Mouse (Mus musculus) common myeloid progenitor, adult 5-6 weeks (primary cell): ENCODE measurements at regions not wholly inside any gene's neighbourhood (a gene's known extent, or its start where the extent isn't known, plus 50 kb on each side); places are given as distances from the start of the nearest gene placed in this dataset.
A peak's percentile ranks its signal among the peaks of the same experiment; 100 is the strongest.

ENCODE experiments used
- ATAC-seq: replicated peaks from 2 replicates; pipeline ENCODE4 v1.8.0; 2016; ENCODE audit warnings: low read depth, mild to moderate bottlenecking, moderate TSS enrichment, inconsistent platforms; ENCODE audit not compliant: poor library complexity, severe bottlenecking

GRCm38 (mm10) chr9:30283080-30283770 lies 143.7 kb upstream of the Snx19 start:
- ATAC-seq, result no peak

GRCm38 (mm10) chr9:30283771-30284148 lies 143.1 kb upstream of the Snx19 start:
- no peak for ATAC-seq

DNA sequence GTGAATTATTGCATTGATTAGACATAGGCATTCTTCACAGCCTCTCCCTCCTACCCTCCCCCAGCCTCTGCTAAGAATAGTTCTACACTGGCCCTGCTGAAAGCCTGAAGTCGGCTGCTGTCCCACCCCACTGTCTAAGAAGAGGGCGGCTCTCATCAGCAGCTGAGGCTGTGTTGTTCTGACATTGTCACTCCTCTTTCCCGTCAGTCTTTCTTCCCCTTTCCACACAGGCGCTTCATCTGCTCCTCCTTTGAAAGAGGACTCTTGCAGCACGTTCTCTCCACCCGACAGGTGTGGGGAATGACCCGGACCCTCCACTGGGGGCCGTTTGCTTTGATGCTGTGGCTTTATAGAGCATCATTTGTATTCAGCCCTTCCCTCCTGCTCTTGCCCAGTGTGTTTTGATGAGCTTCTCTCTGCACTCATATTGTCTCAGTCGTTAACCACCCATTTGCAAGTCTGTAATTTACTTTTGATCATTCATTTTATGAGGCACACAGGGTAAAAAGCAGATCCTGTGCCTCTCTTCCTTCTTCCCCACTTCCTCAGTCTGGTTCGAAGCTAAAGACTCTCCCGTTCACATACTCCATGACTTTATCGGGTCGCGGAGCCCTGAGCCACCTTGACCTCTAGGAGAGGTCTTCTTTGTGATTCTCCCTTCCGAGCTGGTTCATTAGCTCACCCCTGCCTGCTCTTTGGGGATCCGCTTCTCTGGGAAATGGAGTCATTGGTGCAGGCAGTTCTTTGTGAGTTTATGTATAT lies 142.2 kb upstream of the Snx19 start:
- ATAC-seq, result no peak

GRCm38 (mm10) chr9:30285324-30285599 lies 141.6 kb upstream of the Snx19 start:
- no peak for ATAC-seq

GRCm38 (mm10) chr9:30299844-30300243 lies 127.1 kb upstream of the Snx19 start:
- no peak for ATAC-seq

- ATAC-seq, result no peak
These were observed 118.6 kb upstream of the Snx19 start for GRCm38 (mm10) chr9:30308281-30308680.

DNA sequence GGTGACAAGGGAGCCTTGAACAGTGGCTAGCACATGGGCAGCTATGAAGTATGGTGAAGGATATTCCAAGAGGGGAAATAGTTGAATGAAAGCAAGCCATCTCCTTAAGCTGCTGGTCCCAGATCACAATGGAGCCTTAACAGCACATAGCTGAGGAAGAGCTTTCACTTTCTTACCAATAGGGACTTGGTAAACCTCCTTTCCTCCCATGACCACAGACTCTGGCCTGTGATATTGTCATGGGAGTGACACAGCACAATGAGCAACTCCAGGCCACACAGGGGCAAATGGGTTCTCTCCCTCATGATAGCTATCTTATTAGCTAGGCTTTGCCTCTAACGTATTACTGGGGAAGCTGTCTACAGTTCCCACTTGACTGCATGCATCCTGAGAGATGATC lies 113.5 kb upstream of the Snx19 start:
- ATAC-seq, result 0 out of 2 replicates have a peak, but pooled peaks have one; percentile 18

- ATAC-seq, result no peak
These were observed 112.3 kb upstream of the Snx19 start for GRCm38 (mm10) chr9:30314355-30315171.

DNA sequence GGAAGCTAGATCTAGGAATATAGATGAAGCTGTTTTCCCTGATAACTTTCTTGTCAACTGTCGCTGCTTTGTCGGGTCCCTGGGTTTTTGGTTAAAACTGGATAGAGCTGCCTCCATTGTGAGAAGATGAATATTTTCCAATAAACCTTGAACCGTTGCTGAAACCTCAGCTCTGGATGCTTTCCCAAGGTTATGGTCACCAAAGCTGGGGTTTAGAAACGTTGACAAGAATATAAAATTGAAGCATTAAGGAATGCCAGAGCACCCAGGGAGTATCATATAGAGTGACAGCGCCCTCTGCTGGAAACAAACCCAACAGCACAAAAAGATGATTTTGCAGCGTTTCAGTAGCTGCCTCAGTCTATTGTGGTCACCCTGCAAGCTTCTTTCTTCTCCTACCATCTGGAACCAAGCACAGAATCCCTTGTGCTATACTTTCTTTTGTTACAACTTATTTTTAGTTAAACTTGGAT lies 111.7 kb upstream of the Snx19 start:
- ATAC-seq, result no peak

GRCm38 (mm10) chr9:30344866-30345265 lies 82.0 kb upstream of the Snx19 start:
- no peak for ATAC-seq

GRCm38 (mm10) chr9:30353965-30354364 lies 72.9 kb upstream of the Snx19 start:
- ATAC-seq, result no peak

GRCm38 (mm10) chr9:30355642-30356041 lies 71.3 kb upstream of the Snx19 start:
- no peak for ATAC-seq

- ATAC-seq, result no peak
These were observed 57.1 kb upstream of the Snx19 start for GRCm38 (mm10) chr9:30369554-30370440.

DNA sequence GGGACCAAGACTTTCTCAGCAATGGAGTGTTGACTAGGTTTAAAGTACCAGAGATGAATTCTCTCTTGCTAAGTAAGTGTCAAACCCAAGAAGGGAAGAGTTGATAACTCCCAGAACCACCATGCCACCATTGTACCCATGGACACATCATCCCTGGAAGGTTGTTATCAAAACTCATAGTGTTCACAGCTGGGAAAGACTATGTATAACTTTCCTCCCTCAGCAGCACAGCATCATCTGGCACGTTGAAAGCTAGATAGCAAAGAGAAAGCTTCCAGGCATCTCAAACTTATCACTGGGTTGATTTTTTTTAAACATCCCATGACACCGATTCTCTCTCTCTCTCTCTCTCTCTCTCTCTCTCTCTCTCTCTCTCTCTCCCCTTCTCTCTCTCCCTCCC lies 56.1 kb upstream of the Snx19 start:
- no peak for ATAC-seq

- no peak for ATAC-seq
These were observed 50.0 kb upstream of the Snx19 start for GRCm38 (mm10) chr9:30376908-30377307.
